Mouse (Mus musculus): ENCODE measurements at regions not wholly inside any gene's neighbourhood (a gene's known extent, or its start where the extent isn't known, plus 50 kb on each side); places are given as distances from the start of the nearest gene placed in this dataset.
A peak's percentile ranks its signal among the peaks of the same experiment; 100 is the strongest.

DNA sequence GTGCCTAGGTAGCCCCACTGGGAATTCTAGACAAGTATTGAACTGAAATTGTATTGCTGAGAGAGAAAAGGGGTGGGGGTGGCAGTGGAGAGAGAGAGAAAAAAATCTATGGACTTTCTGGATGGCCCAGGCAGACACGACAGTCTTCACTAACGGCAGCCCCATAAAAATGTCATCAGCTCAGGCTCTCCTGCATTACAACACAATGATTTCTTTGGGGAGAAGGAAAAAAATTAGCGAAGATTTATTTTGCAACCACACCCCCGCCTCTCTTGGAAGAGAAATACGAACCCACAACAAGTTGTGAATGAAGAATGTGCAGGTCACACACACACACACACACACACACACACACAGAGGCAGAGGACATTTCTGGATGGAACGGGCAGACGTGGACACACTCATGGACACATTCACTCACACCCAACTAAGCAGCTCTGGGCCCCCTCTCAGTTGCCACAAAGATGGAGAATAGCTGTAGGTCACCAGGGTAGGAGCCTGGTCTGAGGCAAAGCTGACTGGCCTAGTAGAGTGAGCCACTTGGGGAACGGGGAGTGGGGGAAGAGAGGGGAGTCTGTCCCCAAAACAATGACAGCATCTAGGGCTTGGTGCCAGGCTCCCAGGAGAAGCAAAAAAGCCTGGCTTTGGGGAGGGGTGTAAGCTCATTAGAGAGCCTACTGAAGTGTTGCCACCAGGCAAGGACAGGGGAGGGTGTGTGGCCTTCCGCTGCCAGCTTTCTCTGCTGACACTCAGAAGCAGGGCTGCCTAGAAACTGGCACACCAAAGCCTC is 201.0 kb downstream of the Sox9 start:
- peak; percentile 3 for DNase-seq

DNA sequence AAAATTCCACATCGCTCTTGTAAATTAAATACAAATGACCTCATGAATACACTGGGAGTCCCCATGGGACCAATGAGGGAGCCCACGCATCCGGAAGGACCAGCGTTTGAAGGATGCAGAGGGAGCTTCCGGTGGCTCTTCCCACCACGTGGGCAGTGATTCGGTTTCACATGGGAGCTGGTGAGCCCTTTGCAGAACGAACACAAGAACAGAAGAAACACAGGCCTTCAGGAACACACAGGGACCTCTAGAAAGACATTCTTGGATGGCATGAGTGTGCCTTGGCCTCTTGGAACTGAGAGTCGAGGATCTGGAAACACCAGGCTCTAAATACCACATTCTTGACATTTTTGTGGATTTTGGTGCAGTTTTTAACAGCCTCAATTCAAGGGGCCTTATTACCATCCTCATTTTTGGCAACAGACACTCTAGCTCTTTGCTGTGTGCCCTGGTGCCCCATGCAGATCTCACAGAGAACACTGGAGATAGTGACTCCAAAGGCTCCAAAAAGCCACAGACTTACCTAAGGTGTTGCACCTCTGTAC is 204.1 kb downstream of the Sox9 start:
- DNase-seq: no peak

DNA sequence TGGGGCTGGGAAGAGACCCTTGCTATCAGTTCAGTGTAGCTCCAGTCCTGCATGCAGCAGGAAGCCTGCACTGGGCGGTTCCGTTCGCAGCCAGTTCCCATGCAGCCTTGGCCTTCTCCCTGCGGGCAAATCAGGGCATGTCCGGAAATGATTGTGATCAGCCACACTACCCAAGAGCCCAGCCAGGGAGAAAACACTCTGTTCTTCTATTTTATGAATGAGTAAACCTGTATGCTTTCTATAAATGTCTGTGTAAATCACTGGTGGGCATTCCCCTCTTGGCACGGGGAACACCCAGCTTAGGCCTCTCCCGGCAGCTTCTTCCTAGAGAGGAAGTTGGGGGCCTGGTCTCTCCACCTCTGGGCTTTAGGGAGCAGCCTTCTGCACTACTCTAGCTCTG is 205.8 kb downstream of the Sox9 start:
- DNase-seq: no peak

DNA sequence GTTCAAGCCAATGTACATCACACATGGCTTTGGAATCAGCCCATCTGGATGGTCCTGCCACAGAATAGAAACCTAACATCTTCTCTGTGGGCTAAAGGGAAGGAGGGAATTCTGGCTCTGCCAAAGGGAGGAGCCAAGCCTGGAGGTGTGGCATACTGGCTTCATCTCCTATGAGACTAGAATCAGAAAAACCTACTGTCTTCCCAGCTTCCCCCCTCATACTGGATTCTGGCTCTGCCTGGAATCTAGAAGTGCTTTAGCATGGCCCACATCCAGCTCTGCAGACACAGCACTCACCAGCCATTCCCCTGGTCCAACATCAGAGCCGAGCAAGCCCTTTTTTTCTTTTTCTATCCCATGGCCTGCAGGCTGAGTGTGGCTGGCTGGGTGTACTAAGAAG is 206.9 kb downstream of the Sox9 start:
- no peak for DNase-seq

DNA sequence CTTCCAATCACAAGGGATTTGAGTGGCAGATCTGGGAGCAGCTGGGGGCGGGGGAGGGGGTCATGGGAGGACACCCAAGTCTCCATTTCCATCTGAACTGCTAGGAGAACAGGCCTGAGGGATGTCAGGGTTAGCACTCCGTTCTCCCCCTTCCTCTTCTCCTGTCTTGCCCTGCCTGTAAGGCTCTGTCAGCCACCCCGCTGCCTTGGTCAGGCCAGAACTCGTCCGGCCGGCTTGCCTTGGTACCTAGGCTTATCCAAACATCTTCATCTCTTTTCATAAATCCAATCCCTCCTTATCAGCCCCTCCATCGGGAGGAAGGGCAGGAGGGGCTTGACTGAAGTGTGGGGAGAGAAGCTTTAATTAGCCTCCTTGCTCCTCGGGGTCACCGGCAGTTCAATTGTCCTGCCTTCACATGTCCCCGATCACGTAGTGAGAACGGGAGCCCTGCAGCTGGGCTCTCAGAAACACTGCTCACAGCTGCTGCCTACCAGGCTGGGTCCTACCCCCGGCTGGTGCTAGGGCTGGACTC is 208.0 kb downstream of the Sox9 start:
- DNase-seq: no peak

DNA sequence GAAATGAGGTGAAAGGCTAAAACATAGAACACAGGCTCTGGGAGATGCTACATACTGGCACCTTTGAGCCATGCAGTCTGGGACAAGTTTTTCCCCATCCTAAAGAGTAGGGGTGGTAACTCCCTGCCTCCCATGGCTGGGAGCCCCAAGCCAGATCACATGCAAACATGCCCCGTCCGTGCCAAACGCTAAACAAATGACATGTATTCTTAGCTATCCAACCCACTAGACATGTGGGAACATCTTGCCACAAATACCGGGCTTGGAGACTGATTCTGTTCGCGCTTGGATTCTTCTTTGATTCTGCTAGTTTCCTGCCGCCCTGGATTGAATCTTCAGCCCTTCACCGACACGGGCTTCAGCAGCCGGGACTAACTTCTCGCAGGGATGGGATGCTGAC is 208.7 kb downstream of the Sox9 start:
- DNase-seq: no peak

DNA sequence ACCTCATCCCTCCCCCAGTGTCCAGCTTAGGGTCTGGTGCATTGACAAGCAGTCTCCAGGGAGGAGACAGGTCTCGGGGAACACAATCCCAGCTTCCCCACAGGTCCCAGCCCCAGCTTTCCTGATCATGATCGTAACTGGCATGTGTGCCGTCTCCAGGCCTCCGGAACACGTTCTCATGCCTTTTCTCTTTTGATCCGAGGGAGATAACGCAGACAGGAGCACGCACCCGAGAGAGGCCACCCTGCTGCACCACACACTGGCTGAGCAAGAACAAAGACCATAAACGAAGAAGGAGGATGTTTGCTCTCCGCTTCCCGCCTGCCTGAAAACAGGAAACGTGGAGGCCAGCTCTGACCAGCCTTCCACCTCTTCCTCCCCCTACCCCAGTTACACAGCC is 209.8 kb downstream of the Sox9 start:
- no peak for DNase-seq

DNA sequence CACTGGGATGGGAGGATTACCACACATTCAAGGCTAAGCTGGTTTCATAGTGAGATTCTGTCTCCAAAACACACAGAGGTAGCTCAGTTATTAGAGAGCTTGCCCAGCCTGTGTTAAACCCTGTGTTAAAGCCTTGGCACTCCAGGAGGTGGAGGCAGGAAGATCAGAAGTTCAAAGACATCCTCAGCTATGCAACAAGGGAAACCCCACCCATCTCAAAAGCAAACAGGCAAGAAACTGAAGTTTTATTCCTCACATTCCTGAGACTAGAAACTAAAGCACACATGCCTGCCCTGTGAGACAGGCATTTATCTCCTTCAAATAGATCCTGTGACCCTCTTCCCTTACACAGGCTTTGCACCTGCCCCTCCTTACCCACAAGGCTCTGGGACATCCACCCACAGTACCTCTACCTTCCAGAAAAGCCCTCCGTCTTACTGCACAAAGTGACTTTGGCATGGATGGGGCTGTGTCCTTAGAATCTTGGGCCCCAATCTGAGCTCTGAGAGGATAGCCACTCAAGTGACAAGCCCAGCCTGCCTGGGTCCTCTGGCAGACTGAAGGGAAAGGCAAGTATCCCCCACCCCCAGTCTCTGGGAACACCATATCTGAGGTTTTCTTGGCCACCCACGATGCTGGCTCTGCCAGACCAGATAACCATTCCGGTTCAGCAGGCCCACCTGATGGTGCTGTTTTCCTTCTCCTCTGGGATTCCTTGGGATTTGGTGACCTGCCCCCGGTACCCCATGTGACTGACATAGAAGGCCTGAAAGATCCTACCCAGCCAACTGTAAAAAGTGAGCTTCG is 217.0 kb downstream of the Sox9 start:
- no peak for DNase-seq

DNA sequence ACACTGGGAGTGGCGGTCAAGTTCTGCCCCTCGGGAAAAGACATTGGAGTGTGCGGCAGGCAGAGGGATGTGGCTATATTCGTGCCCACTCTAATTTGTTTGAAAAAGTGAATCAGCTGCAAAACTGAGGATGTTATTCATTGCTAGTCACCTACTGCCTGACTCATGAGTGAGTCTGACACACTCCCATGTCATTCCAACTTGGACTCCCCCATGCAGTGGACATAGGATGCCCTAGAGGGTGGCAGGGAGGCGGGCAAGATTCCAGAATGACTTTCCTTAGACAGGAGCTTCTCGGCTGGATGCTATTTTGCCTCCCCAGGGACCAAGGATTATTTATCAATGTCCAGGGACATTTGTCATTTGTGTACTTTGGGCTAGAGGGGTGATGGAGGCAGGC is 219.0 kb downstream of the Sox9 start:
- DNase-seq: no peak

DNA sequence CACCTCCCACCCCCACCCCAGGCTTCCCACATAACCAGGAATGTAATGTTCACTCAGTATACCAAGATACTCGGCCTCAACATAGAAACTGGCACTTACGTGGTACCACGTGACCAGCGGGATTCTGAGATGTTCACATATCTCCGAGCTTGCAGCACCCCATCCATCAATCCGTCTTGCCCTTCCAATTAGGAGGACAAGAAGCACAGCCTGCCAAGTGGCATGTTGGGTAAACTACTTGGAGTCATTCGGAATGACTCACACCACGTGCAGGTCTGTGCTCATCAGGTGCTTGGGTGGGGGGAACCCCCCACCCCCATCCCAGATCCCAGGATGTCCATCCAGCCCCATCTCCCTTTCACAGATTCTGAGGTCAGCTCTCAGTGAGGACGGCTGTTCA is 223.9 kb downstream of the Sox9 start:
- DNase-seq: no peak

DNA sequence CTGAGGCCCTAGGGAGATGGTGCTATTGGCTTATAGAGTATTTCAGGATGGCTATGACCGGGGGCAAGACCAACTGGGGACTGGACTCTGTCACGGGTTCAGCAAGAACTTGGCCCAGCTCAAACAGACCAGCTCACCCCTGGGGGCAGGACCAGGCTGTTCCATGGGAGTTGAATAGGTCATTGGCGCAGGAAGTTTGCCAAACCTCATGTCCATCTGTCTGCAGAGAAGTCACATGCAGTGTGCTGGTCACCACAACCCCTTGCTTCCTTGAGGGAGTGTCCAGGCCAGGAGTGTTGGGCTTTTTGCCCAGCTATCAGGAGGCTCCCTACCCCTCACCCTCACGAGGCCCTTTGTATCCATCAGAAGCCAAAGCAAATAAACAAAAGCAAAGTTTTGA is 226.5 kb downstream of the Sox9 start:
- DNase-seq: peak; percentile 13 to 15

DNA sequence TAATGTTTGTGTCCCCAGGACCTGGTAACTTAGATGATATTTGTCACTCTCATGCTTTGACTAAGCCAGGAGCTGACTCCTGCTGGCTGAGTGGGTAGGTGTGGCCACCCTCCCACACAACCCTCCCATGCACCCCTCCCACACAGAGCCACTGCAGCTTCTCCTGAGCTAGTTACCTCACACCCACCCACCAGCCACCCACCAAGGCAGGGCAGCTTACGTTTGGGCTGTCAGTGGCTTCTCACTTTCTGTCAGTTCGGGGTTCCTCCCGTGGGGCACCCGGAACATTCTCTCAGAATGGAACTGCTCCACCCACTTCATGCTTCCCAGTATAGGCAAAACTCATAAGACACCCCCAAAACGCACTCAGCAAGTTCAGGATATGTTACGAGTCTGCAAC is 227.4 kb downstream of the Sox9 start:
- no peak for DNase-seq

DNA sequence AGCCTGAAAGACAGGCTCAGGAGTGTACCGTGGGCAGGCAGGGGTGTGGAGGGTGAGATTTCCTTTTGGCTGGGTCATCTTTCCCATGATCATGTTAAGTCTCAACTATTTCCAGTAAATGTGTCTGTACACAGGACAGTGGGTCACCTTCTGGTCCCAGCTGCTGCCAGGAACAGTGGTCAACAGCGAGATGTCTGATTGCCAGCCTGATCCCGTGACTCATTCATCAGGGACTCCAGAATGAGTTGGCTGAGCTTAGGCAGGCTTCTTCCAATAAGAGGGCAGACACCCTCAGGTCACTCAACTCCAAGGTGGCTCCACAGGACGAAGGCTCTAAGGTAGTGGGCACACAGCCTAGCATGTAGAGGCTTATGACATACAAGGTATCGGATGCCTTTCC is 228.9 kb downstream of the Sox9 start:
- DNase-seq: no peak

DNA sequence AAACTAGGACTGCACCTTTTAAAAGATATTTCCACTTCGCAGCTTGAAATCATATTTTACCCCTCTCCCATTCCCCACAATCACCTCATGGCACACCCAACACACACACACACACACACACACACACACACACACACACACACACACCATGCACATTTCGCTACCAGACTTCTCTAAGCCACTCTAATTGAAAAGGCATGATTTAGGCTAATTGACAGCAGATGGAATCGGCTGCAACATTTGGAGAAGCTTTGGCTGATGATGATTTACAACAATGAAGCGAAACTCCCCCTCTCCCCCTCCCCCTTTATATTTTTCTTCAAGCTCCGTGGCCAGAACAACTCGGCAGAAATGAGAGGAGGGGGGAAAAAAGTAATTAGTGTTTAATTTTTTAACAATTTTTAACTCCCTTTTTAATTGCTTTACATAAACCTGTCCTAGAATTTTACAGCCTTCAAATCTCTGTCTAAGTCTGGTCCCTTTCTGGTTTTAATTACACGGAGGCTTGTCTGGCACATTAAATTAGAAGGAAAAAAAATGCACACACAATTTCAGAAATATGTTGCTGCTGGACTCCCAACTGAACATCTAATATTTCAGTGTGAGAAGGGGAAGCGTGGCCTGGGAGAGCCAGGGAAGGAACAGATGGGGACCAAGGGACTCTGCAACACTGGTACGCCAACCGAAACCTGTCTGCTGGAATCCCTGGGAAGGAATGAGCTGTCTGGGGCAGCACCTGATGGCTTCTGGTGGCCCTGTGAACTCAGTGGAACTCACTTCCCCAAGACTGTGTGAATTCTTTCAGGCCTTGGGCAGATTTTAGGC is 232.4 kb downstream of the Sox9 start:
- no peak for DNase-seq

DNA sequence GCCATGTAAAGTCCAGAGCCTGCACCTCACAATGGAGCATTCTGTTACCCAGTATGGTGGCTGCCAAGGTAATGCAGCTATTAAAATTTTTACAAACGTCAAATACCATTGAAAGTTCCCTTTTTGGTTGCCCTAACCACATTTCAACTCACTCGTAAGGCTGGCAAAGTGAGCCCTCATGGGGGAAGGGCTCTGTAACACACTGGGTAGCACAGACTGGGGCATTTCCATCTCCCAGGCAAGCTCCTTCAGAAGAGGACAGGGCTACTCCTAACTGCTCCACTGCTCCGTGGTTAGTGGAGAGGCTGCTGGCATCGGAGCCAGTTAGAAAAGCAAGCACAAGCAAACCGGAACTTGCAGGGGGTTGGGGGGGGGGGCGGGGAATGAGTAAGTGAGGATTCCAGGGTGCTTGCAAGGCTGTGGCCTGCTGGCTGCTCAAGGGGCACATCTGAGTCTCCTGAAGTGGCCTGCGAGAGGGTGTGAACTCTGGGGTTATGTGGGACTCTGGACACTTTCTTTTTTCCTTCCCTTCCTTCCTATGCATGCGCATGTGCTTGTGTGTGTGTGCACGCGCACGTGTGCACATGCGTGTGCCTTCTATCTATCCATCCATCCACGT is 233.8 kb downstream of the Sox9 start:
- DNase-seq: no peak

DNA sequence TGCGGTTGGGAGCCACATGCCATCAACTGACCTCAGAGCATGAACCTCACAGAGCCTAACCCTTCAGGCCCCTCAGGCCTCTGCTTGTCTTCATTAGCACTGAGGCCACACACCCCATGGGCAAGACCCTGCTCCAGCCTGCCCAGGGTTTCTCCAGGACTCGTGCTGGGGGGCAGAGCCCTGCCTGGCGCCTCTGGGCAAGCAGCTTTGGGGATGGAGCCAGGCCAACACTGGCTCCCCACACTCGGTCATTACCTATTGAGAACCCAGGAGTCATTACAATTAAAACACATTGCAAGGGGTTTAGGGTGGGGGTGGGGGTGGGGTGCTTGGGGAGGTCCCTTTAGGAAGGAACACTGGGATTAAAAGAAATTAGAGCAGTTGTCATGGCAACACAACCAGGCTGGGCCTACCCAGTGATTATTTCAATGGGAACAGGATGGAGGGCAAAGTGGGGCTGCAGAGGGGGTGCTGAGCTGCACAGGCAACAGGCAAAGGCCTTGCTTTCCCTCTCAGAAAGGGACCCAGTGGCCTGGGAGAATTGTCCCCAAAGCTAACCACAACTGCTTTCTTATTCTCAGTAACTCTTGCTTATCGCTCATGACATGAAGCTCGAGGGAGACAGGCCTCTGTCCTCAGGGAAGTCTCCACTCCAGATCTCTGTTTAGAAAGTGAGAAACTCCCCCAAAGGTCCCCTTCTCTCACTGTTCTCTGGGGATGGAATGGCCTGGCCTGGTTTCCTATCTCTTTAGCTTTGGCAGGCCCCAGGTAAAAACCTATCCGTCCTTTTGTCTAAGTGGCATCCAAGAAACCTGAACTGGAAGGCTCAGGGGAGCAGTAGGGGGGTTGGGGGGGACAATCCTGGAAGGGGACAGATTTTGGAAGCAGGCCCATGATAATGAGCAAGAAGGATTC is 235.0 kb downstream of the Sox9 start:
- no peak for DNase-seq

DNA sequence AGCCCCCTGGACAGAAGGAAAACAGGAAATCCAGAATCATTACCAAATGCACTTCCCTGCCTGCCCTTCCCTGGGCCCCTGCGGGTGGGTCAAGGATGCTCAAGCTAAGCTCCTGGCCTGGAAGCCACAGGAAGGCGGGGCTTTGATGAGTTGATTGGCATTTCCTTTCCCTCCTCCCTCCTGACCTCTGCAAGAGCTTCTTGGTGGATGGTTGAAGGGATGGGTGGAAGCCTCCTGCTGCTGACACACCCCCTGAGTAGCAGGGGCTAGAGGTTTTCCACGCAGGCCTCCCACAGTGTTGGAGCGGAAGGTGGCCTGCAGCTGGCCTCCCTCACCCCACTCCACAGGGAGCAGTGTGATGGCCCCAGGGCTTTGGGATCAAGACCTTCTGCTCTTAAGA is 239.5 kb downstream of the Sox9 start:
- no peak for DNase-seq

DNA sequence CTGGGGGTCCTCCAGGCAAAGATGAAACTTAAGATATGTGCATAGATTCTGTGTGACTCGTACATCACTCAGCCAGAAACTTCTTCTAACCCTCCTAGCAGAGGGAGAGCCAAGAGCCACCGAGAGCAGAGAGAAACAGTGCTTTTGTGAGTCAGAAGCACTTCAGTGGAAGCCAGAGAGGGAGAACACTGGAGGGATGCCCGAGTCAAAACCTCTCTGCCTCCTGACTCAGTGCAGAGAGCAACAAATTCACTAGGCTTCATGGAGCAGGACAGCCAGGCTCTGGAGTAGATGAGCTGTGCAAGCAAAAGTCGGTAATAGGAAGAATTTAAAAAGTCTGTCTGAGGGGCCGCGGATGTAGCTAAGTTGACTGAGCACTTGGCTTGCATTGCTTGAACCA is 245.0 kb downstream of the Sox9 start:
- no peak for DNase-seq

DNA sequence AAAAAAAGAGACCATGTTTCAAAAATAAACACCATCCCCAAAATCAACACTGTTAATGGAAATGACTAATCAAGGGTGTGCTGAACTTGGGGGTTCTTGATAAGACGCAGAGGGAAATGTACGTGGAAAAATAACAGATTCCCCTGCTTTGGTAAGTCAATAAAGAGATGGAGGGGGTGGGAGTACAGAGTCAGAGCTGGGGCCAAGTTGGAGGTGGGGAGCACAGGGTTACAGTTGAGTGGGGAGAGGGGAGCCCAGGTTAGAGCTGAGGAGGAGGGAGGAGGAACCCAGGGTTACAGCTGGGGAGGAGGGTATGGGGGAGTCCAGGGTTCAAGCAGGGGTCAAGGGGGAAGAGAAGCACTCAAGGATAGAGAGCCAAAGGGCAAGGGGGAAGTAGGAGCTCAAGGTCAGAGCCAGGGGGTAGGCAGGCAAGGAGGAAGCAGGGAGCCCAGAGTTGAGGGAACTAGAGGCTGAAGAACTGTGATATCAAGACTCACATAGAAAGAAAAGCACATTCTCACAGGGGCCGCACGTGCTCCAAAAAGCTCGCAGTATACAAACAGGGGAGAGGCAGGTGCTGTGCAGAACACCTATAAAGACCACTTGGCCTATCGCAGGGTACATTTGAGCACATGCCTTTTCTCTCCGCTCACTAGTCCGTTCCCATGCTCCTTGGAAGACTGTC is 246.4 kb downstream of the Sox9 start:
- DNase-seq: no peak

DNA sequence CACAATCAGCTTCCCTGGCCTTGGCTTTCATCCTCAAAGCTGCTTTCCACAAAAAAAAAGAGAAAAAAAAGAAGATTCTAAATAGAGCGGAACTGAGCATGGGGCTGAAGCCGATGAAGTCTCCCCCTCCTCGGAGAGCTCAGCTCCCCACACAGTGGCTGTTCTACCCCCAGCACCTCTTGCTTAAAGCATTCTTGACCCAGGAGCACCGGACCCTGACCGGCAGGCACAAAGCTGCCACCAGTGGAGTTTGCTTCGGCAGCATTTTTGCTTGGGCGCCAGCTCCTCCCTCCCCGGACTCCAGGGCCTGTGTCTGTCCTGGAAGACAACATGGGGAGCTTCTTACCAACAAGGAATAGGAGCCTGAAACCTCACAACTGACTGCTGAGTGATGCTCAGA is 249.4 kb downstream of the Sox9 start:
- DNase-seq: no peak
